Mouse (Mus musculus) stomach, postnatal 0 days (tissue): ENCODE measurements around the gene Muc2. TPM values are rescaled to one million over a fixed set of nuclear protein-coding genes. Genes with fewer than 3 reads are reported as not detected.

ENCODE experiments used
- ATAC-seq: fragments of 200-750 bp; cut with Nextera tagmentation; 2 replicates; pipeline ENCODE4 v1.8.0; 2017; ENCODE audit not compliant: low FRiP score, low TSS enrichment
- DNase-seq: peaks from one replicate; pipeline ENCODE4 v3.0.0-alpha.2; 2016; ENCODE audit warnings: low spot score
- H3K27ac ChIP-seq: fragments of 300-500 bp; sonication (generic); replicated peaks from 2 replicates; pipeline ENCODE4 v1.5.1; 2014; ENCODE audit warnings: mild to moderate bottlenecking, control low read depth
- H3K27me3 ChIP-seq: fragments of 300-500 bp; sonication (generic); 2 replicates; pipeline ENCODE4 v1.6.1; 2014; ENCODE audit warnings: low read length; ENCODE audit not compliant: control insufficient read depth, insufficient read depth
- H3K36me3 ChIP-seq: fragments of 300-500 bp; sonication (generic); 2 replicates; pipeline ENCODE4 v1.6.1; 2014; ENCODE audit warnings: low read length, mixed read lengths; ENCODE audit not compliant: control insufficient read depth, insufficient read depth
- H3K4me1 ChIP-seq: fragments of 300-500 bp; sonication (generic); replicated peaks from 2 replicates; pipeline ENCODE4 v1.6.1; 2014; ENCODE audit warnings: antibody characterized with exemption; ENCODE audit not compliant: control insufficient read depth, insufficient read depth
- H3K4me2 ChIP-seq: fragments of 300-500 bp; sonication (generic); replicated peaks from 2 replicates; pipeline ENCODE4 v1.6.1; 2014; ENCODE audit warnings: low read depth, mild to moderate bottlenecking, control low read depth, moderate library complexity
- H3K4me3 ChIP-seq: fragments of 300-500 bp; sonication (generic); 2 replicates; pipeline ENCODE4 v1.5.1; 2014; ENCODE audit warnings: low read depth, low read length, control low read depth
- H3K9ac ChIP-seq: fragments of 300-500 bp; sonication (generic); 2 replicates; pipeline ENCODE4 v1.6.1; 2014; ENCODE audit warnings: mild to moderate bottlenecking, low read length, control low read depth, mixed read lengths
- H3K9me3 ChIP-seq: fragments of 300-500 bp; sonication (generic); 2 replicates; pipeline ENCODE4 v1.6.1; 2016; ENCODE audit warnings: low read length; ENCODE audit not compliant: control insufficient read depth
- CTCF ChIP-seq: IDR thresholded peaks from 2 replicates; pipeline ENCODE4 v1.5.1; 2016; ENCODE audit warnings: antibody characterized with exemption, low read depth, mild to moderate bottlenecking, moderate library complexity
- EP300 ChIP-seq: optimal IDR thresholded peaks from 2 replicates; pipeline ENCODE3; 2016; ENCODE audit warnings: antibody characterized with exemption
- WGBS: fragments of 180-500 bp; shearing (Covaris S2); extraction: QIAGEN DNeasy Blood & Tissue Kit; methylation state at CpG from one replicate; pipeline ENCODE4 v1.1.7; 2014; 5-methylcytosine and 5-hydroxymethylcytosine counted together
- polyA plus RNA-seq: library from polyadenylated mRNA; unstranded; fragments of >200 nt; fragmentation: Nextera tagmentation; extraction: Ambion mirVana; gene quantifications from 2 replicates; pipeline ENCODE4 v1.2.1, GENCODE M21; 2015

Muc2 gene
- 0.23 and 0.40 TPM in 2 replicates for polyA plus RNA-seq

- H3K27ac ChIP-seq = no peak within 1 kb of the TSS
- TF ChIP-seq CTCF = no peak
- WGBS = 57% methylated on average over 8 of the region's 8 CpGs
- no peaks in the 10 kb centered on the region for H3K4me1 ChIP-seq
- H3K4me2 ChIP-seq = no peak within 1 kb of the TSS
- no peak within 1 kb of the TSS for H3K4me3 ChIP-seq
- H3K27me3 ChIP-seq = no peaks in the 10 kb centered on the region
- H3K9me3 ChIP-seq = no peaks in the 10 kb centered on the region
- ATAC-seq = no peak
- no peaks in the 10 kb centered on the region for H3K36me3 ChIP-seq
- H3K9ac ChIP-seq = no peak within 1 kb of the TSS
- DNase-seq = no peak
Observed at GRCm38 (mm10) chr7:141690040-141690439, at the start of gene Muc2. Muc2 (plus strand) TSS chr7:141690340.

GRCm38 (mm10) chr7:141642375-141642774, 47.8 kb upstream of the Muc2 start:
- TF ChIP-seq CTCF = no peak
- no peak for TF ChIP-seq EP300
- no peak for ATAC-seq
- Histone ChIP-seq H3K4me1 (no peaks in the 10 kb centered on the region), H3K27ac (no peak overlapping the region), H3K9ac (no peak overlapping the region), H3K27me3 (no peaks in the 10 kb centered on the region), H3K9me3 (no peaks in the 10 kb centered on the region), H3K4me2 (no peak overlapping the region), H3K36me3 (no peaks in the 10 kb centered on the region), H3K4me3 (no peak overlapping the region)
- DNase-seq = no peak
- 93% methylated on average over 1 of the region's 1 CpGs for WGBS

GRCm38 (mm10) chr7:141643160-141643559, 47.0 kb upstream of the Muc2 start:
- H3K4me3 ChIP-seq = no peak overlapping the region
- no peak overlapping the region for H3K27ac ChIP-seq
- H3K4me1 ChIP-seq = no peaks in the 10 kb centered on the region
- no peaks in the 10 kb centered on the region for H3K27me3 ChIP-seq
- no peaks in the 10 kb centered on the region for H3K36me3 ChIP-seq
- 51% methylated on average over 3 of the region's 3 CpGs for WGBS
- TF ChIP-seq CTCF (peak; percentile 69), EP300 (no peak)
- DNase-seq = peak; percentile 67
- H3K9ac ChIP-seq = no peak overlapping the region
- H3K9me3 ChIP-seq = no peaks in the 10 kb centered on the region
- no peak for ATAC-seq
- H3K4me2 ChIP-seq = no peak overlapping the region

GRCm38 (mm10) chr7:141647083-141647482, 43.1 kb upstream of the Muc2 start:
- Histone ChIP-seq H3K9ac (no peak overlapping the region), H3K4me3 (no peak overlapping the region), H3K4me2 (no peak overlapping the region), H3K4me1 (no peaks in the 10 kb centered on the region), H3K36me3 (no peaks in the 10 kb centered on the region), H3K9me3 (no peaks in the 10 kb centered on the region), H3K27ac (no peak overlapping the region), H3K27me3 (no peaks in the 10 kb centered on the region)
- WGBS = 70% methylated on average over 2 of the region's 2 CpGs
- DNase-seq = no peak
- TF ChIP-seq EP300 (no peak), CTCF (no peak)
- no peak for ATAC-seq

GRCm38 (mm10) chr7:141647815-141648214, 42.3 kb upstream of the Muc2 start:
- DNase-seq (no peak), ATAC-seq (no peak)
- TF ChIP-seq EP300 (no peak), CTCF (no peak)

GRCm38 (mm10) chr7:141652191-141652590, 37.9 kb upstream of the Muc2 start:
- no peak for ATAC-seq
- WGBS = 41% methylated on average over 7 of the region's 7 CpGs
- H3K4me3 ChIP-seq = no peak overlapping the region
- no peaks in the 10 kb centered on the region for H3K4me1 ChIP-seq
- no peaks in the 10 kb centered on the region for H3K36me3 ChIP-seq
- no peaks in the 10 kb centered on the region for H3K27me3 ChIP-seq
- no peaks in the 10 kb centered on the region for H3K9me3 ChIP-seq
- TF ChIP-seq CTCF (no peak), EP300 (no peak)
- no peak for DNase-seq
- H3K9ac ChIP-seq = no peak overlapping the region
- H3K27ac ChIP-seq = no peak overlapping the region
- no peak overlapping the region for H3K4me2 ChIP-seq

More at GRCm38 (mm10) chr7:141647815-141648214, 42.3 kb upstream of the Muc2 start:
- Histone ChIP-seq H3K27ac (no peak overlapping the region), H3K36me3 (no peaks in the 10 kb centered on the region), H3K9ac (no peak overlapping the region), H3K9me3 (no peaks in the 10 kb centered on the region), H3K27me3 (no peaks in the 10 kb centered on the region), H3K4me2 (no peak overlapping the region), H3K4me3 (no peak overlapping the region), H3K4me1 (no peaks in the 10 kb centered on the region)
- WGBS = 77% methylated on average over 11 of the region's 11 CpGs
